Mouse (Mus musculus) limb, embryonic 10.5 days (tissue): ENCODE data around the gene Sall4. TPM values are rescaled to one million over a fixed set of nuclear protein-coding genes. Genes with fewer than 3 reads are reported as not detected.

Experiments
- DNase-seq: peaks from one replicate; pipeline ENCODE4 v3.0.0-alpha.2; 2017; ENCODE audit warnings: low spot score
- H3K27ac ChIP-seq: fragments of 300-500 bp; sonication (generic); 2 replicates; pipeline ENCODE4 v1.5.1; 2016; ENCODE audit warnings: mild to moderate bottlenecking
- H3K27me3 ChIP-seq: fragments of 300-500 bp; sonication (generic); 2 replicates; pipeline ENCODE4 v1.6.1; 2016; ENCODE audit warnings: low read depth, mild to moderate bottlenecking; ENCODE audit not compliant: poor library complexity, severe bottlenecking
- H3K36me3 ChIP-seq: fragments of 300-500 bp; sonication (generic); 2 replicates; pipeline ENCODE4 v1.6.1; 2016; ENCODE audit warnings: mild to moderate bottlenecking, moderate library complexity
- H3K4me1 ChIP-seq: fragments of 300-500 bp; sonication (generic); 2 replicates; pipeline ENCODE4 v1.6.1; 2016
- H3K4me3 ChIP-seq: fragments of 300-500 bp; sonication (generic); 2 replicates; pipeline ENCODE4 v1.5.1; 2016; ENCODE audit warnings: mild to moderate bottlenecking, moderate library complexity
- H3K9me3 ChIP-seq: fragments of 300-500 bp; sonication (generic); replicated peaks from 2 replicates; pipeline ENCODE4 v1.6.1; 2016; ENCODE audit warnings: mild to moderate bottlenecking
- WGBS: fragments of 180-500 bp; shearing (Covaris S2); methylation state at CpG from one replicate; pipeline ENCODE4 v1.1.7; 2016; 5-methylcytosine and 5-hydroxymethylcytosine counted together
- polyA plus RNA-seq: library from polyadenylated mRNA; unstranded; fragments of >200 nt; fragmentation: Nextera tagmentation; extraction: Ambion mirVana; gene quantifications from 2 replicates; pipeline ENCODE4 v1.2.1, GENCODE M21; 2016

Sall4 gene
- polyA plus RNA-seq, 1 experiment from 2014 or later, result 26.8 TPM

DNA sequence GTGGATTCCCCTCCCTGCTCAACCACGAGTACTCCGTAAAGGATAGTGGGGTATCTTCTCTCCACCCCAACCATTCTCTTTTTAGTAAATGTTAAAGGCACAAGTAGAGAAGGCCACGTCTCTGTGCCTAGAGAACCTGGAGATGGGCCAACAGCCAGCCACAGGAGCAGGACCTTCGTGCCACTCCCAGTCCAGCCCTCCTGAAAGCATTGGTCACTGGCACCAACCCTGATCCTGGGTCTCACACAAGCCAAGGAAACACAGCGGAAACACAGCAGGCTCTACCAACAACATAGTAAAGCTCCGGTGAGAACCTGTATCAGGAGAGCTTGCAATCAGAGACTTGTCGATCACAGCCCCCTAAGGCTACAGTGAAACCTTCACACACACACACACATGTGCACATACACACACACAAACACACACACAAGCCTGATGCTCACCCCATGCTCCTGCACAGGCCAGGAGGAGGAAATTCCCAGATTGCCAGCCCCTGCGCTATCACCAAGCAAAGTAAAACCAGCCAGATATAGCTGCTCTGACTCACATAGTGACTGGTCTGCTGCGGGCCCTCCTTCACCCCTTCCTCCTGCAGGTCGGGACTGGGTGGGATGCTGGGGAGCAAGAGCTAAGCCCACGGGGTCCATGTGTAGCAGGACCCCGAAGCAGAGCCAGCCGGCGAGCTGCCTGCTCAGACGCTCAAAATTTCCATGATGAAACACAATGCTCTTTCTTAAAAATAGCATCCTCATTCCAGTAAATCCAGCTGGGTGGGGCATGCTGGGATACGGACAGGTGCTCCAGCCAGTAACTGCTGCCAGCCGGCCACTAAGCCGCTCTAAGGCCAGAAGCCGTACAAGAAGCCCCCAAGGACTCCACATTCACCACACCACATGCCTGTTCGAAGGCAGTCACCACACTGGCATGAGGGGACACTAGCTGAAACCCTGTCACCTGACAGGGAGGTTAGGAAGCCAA lies 55.3 kb downstream of the Sall4 start:
- 86% methylated on average over 20 of the region's 20 CpGs for WGBS
- H3K36me3 ChIP-seq, result no peaks in the 10 kb centered on the region
- no peak overlapping the region for H3K4me3 ChIP-seq
- DNase-seq, result no peak
- no peaks in the 10 kb centered on the region for H3K27me3 ChIP-seq
- H3K27ac ChIP-seq, result no peak overlapping the region
- no peaks in the 10 kb centered on the region for H3K9me3 ChIP-seq
- peaks cover 13% of the 10 kb centered on the region for H3K4me1 ChIP-seq

GRCm38 (mm10) chr2:168710979-168711378 lies 56.8 kb downstream of the Sall4 start:
- Histone ChIP-seq H3K27me3 (no peaks in the 10 kb centered on the region), H3K36me3 (peaks cover under 1% of the 10 kb centered on the region; the same call in 1 of the 2 replicates), H3K27ac (no peak overlapping the region), H3K9me3 (no peaks in the 10 kb centered on the region), H3K4me1 (peaks cover 8% of the 10 kb centered on the region), H3K4me3 (no peak overlapping the region)
- 73% methylated on average over 3 of the region's 3 CpGs for WGBS
- DNase-seq, result no peak

DNA sequence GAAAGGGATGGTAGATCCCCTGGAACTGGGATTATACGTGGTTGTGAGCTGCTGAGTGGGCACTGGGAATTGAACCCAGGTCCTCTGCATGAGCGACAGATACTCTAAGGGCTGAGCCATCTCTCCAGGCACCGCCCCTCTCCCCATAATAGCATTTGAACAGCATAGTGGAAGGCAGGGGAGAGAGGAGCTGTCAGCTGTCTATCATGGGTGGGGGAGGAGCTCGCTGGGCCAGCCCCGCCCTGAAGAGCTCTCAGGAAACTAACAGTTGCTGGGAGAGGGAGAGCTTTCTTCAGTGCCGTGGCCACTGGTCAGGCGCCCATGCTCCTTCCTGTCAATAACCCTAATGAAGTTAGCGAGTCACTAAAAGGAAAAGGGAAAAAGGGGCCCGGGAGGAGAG lies 60.0 kb downstream of the Sall4 start:
- no peaks in the 10 kb centered on the region for H3K9me3 ChIP-seq
- no peaks in the 10 kb centered on the region for H3K27me3 ChIP-seq
- H3K27ac ChIP-seq, result no peak overlapping the region
- 43% methylated on average over 9 of the region's 9 CpGs for WGBS
- no peak overlapping the region for H3K4me3 ChIP-seq
- no peak for DNase-seq
- peaks cover 8% of the 10 kb centered on the region; the same call in 1 of the 2 replicates for H3K36me3 ChIP-seq
- H3K4me1 ChIP-seq, result peaks cover 6% of the 10 kb centered on the region

DNA sequence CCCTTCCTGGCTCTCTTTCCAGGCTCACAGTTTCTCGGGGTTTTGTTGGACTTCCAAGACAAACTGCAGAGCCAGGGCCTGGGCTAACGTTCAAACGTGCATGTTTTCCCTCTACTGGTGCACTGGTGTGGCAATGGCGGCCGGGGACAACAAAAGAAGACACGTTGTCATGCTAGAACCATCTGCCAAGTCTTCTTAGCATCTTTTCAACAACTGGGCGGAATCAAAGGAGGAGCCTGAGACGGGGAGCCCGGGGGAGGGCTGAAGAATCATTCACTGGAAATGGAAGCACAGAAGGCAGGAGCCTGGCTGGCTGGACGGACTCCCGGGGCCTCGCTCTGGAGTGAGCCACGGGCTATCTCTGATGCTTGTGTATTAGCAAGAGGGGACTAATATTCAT lies 65.5 kb downstream of the Sall4 start:
- DNase-seq, result no peak
- Histone ChIP-seq H3K9me3 (no peaks in the 10 kb centered on the region), H3K4me1 (peaks cover 4% of the 10 kb centered on the region; the same call in 1 of the 2 replicates), H3K27ac (peak overlapping the region; percentile 68; the same call in 1 of the 2 replicates), H3K4me3 (no peak overlapping the region), H3K36me3 (peaks cover 13% of the 10 kb centered on the region; the same call in 1 of the 2 replicates), H3K27me3 (no peaks in the 10 kb centered on the region)
- 75% methylated on average over 13 of the region's 13 CpGs for WGBS

Other genes starting within 250 kb of the Sall4 start
- 1.0 and 3.2 TPM in 2 replicates for gene Nfatc2, start 166.3 kb downstream of the Sall4 start, polyA plus RNA-seq
- gene Atp9a, start 25.5 kb downstream of the Sall4 start, polyA plus RNA-seq, result 4.9 and 6.5 TPM in 2 replicates
- gene Zfp64, start 187.6 kb upstream of the Sall4 start, polyA plus RNA-seq, result 40.4 and 44.3 TPM in 2 replicates